Mouse (Mus musculus) MEL (cell line): ENCODE data around the gene Larp4b.

Experiments
- CTCF ChIP-seq, 3 experiments: IDR thresholded peaks in 2 of 3; conservative IDR thresholded peaks in 1 of 3; 2 replicates each; pipeline ENCODE4 v1.5.1; 2011 to 2012; ENCODE audit warnings: low read length in 3 of 3, low read depth in 2 of 3, mild to moderate bottlenecking in 2 of 3, improper control_type of control experiment in 1 of 3, inconsistent platforms in 1 of 3, mixed read lengths in 1 of 3, moderate library complexity in 1 of 3; ENCODE audit not compliant: control insufficient read depth in 1 of 3, insufficient read depth in 1 of 3, poor library complexity in 1 of 3, severe bottlenecking in 1 of 3
- E2F4 ChIP-seq: IDR thresholded peaks from 2 replicates; pipeline ENCODE4 v1.6.1; 2011; ENCODE audit warnings: low read depth, low read length, improper control_type of control experiment, borderline replicate concordance
- EP300 ChIP-seq, 2 experiments: IDR thresholded peaks; 2 replicates each; pipeline ENCODE4 v1.6.1; 2011; ENCODE audit warnings: improper control_type of control experiment in 2 of 2, low read length in 2 of 2, low read depth in 1 of 2, mild to moderate bottlenecking in 1 of 2
- GABPA ChIP-seq: IDR thresholded peaks from 2 replicates; pipeline ENCODE4 v1.6.1; 2012; ENCODE audit warnings: low read depth, mild to moderate bottlenecking, inconsistent platforms, low read length, improper control_type of control experiment, moderate library complexity
- MAX ChIP-seq: IDR thresholded peaks from 2 replicates; pipeline ENCODE4 v1.6.1; 2011; ENCODE audit warnings: low read length, improper control_type of control experiment
- POLR2A ChIP-seq, 2 experiments: IDR thresholded peaks; 2 replicates each; pipeline ENCODE4 v1.6.1; 2011 to 2012; ENCODE audit warnings: low read length in 2 of 2, mild to moderate bottlenecking in 2 of 2, control low read depth in 1 of 2, improper control_type of control experiment in 1 of 2, low read depth in 1 of 2, moderate library complexity in 1 of 2; ENCODE audit not compliant: control insufficient read depth in 1 of 2, insufficient read depth in 1 of 2, poor library complexity in 1 of 2
- RAD21 ChIP-seq: IDR thresholded peaks from 2 replicates; pipeline ENCODE4 v1.6.1; 2011; ENCODE audit warnings: mild to moderate bottlenecking, low read depth, low read length, improper control_type of control experiment
- ZC3H11A ChIP-seq: IDR thresholded peaks from 2 replicates; pipeline ENCODE4 v1.6.1; 2012; ENCODE audit warnings: low read depth, mild to moderate bottlenecking, inconsistent platforms, low read length, improper control_type of control experiment

- TF ChIP-seq POLR2A (IDR thresholded peaks at IDR 0.05; ENCODE audit: control insufficient read depth in 1 of 2, insufficient read depth in 1 of 2, low read depth in 1 of 2, low read length in 2 of 2, poor library complexity in 1 of 2): no peak
- no peak for TF ChIP-seq CTCF (IDR thresholded peaks at IDR 0.05 in 2 of 3, conservative IDR thresholded peaks at IDR 0.05 in 1 of 3; ENCODE audit: control insufficient read depth in 1 of 3, insufficient read depth in 1 of 3, low read depth in 2 of 3, low read length in 3 of 3, poor library complexity in 1 of 3, severe bottlenecking in 1 of 3)
- no peak for TF ChIP-seq E2F4
- TF ChIP-seq GABPA: no peak
- no peak for TF ChIP-seq MAX
- no peak for TF ChIP-seq ZC3H11A
- no peak for TF ChIP-seq RAD21
- no peak for TF ChIP-seq EP300 (IDR thresholded peaks at IDR 0.05; ENCODE audit: low read depth in 1 of 2, low read length in 2 of 2)
These were observed 55.1 kb downstream of the Larp4b start for GRCm38 (mm10) chr13:9148830-9149229.
